ENCODE assay signal across 12 mouse cellular contexts in genomic region chr15:79152709-79153108, GRCm38 (mm10). TPM values are rescaled to one million over a fixed set of nuclear protein-coding genes. Genes with fewer than 3 reads are reported as not detected.
DNase-seq lines count a peak whose midpoint lies in the region; ATAC-seq and TF ChIP-seq lines count a peak whose summit lies in the region.
"Had no signal": no experiment of that assay in that cellular context is flagged by ENCODE, and none has a peak within 500 bp of the region (broad histone marks: within the 10 kb centered on the region; RNA-seq: fewer than 3 reads in every experiment).

No protein-coding gene starts in this region.

- no peak overlapping the region for H3K4me2 ChIP-seq in hindbrain, embryonic 11.5 days (replicated peaks; ENCODE audit: low read depth, low read length)
- no peak overlapping the region for H3K4me2 ChIP-seq in midbrain, embryonic 12.5 days (replicated peaks)
- H3K4me2 ChIP-seq: heart, embryonic 12.5 days had no signal

- peaks cover 54% of the 10 kb centered on the region for H3K4me1 ChIP-seq in embryonic facial prominence, embryonic 10.5 days
- peaks cover 16% of the 10 kb centered on the region for H3K4me1 ChIP-seq in hindbrain, embryonic 11.5 days (replicated peaks; ENCODE audit: control insufficient read depth, insufficient read depth, low read length)
- peaks cover 34% of the 10 kb centered on the region for H3K4me1 ChIP-seq in midbrain, embryonic 12.5 days

- ATAC-seq in hindbrain, embryonic 11.5 days (ENCODE audit: low FRiP score): no peak
- no peak for ATAC-seq in midbrain, embryonic 12.5 days (ENCODE audit: low FRiP score, low read depth)

- H3K4me3 ChIP-seq in embryonic facial prominence, embryonic 10.5 days: no peak overlapping the region
- H3K4me3 ChIP-seq in hindbrain, embryonic 11.5 days (ENCODE audit: low read depth, low read length): no peak overlapping the region
- no peak overlapping the region for H3K4me3 ChIP-seq in midbrain, embryonic 12.5 days
- H3K4me3 ChIP-seq: heart, embryonic 12.5 days; neural tube, embryonic 12.5 days had no signal

- H3K9me3 ChIP-seq in embryonic facial prominence, embryonic 10.5 days: no peaks in the 10 kb centered on the region
- no peaks in the 10 kb centered on the region for H3K9me3 ChIP-seq in hindbrain, embryonic 11.5 days (ENCODE audit: control insufficient read depth, low read length)
- no peaks in the 10 kb centered on the region for H3K9me3 ChIP-seq in midbrain, embryonic 12.5 days
- H3K9me3 ChIP-seq: heart, embryonic 12.5 days; neural tube, embryonic 12.5 days had no signal

- no peak for TF ChIP-seq CTCF in brain, embryonic 14.5 days (IDR thresholded peaks at IDR 0.05; ENCODE audit: borderline replicate concordance, extremely low read depth, insufficient read depth, insufficient read length)

- H3K27ac ChIP-seq in embryonic facial prominence, embryonic 10.5 days (replicated peaks): peak overlapping the region; percentile 78
- peak overlapping the region; percentile 80 for H3K27ac ChIP-seq in hindbrain, embryonic 11.5 days (ENCODE audit: low read depth, low read length)
- peak overlapping the region; percentile 77 for H3K27ac ChIP-seq in midbrain, embryonic 12.5 days (replicated peaks)

- H3K36me3 ChIP-seq in embryonic facial prominence, embryonic 10.5 days (replicated peaks): peaks cover 53% of the 10 kb centered on the region
- H3K36me3 ChIP-seq in hindbrain, embryonic 11.5 days (ENCODE audit: control insufficient read depth, insufficient read depth, low read length): no peaks in the 10 kb centered on the region
- peaks cover 30% of the 10 kb centered on the region for H3K36me3 ChIP-seq in midbrain, embryonic 12.5 days

- no peaks in the 10 kb centered on the region for H3K27me3 ChIP-seq in embryonic facial prominence, embryonic 10.5 days (replicated peaks; ENCODE audit: low read depth, poor library complexity, severe bottlenecking)
- H3K27me3 ChIP-seq in hindbrain, embryonic 11.5 days (ENCODE audit: control insufficient read depth, insufficient read depth, low read length): no peaks in the 10 kb centered on the region
- peaks cover 5% of the 10 kb centered on the region; the same call in 1 of the 2 replicates for H3K27me3 ChIP-seq in midbrain, embryonic 12.5 days
- H3K27me3 ChIP-seq: neural tube, embryonic 12.5 days had no signal

- no peak for TF ChIP-seq POLR2A in brain, embryonic 14.5 days (IDR thresholded peaks at IDR 0.05; ENCODE audit: borderline replicate concordance, extremely low read depth, insufficient read depth, insufficient read length, poor library complexity, severe bottlenecking)

- H3K9ac ChIP-seq in hindbrain, embryonic 11.5 days (ENCODE audit: low read depth, low read length): no peak overlapping the region
- H3K9ac ChIP-seq in midbrain, embryonic 12.5 days (replicated peaks): no peak overlapping the region
- H3K9ac ChIP-seq: heart, embryonic 12.5 days had no signal

- WGBS in embryonic facial prominence, embryonic 10.5 days: 32% methylated on average over 6 of the region's 6 CpGs
- 44% methylated on average over 6 of the region's 6 CpGs for WGBS in hindbrain, embryonic 11.5 days
- 45% methylated on average over 6 of the region's 6 CpGs for WGBS in midbrain, embryonic 12.5 days

- peak; percentile 37 for DNase-seq in brain, embryonic 14.5 days (ENCODE audit: low read depth)
- DNase-seq in embryonic facial prominence, embryonic 10.5 days (ENCODE audit: low spot score): no peak
- DNase-seq in hindbrain, embryonic 11.5 days (ENCODE audit: low spot score): no peak
- no peak for DNase-seq in embryo, embryonic 10 days (ENCODE audit: low spot score)
- no peak for DNase-seq in adrenal gland, adult 18-20 months (ENCODE audit: low spot score in 2 of 2)
- DNase-seq in kidney, adult 8-10 months: no peak
- DNase-seq: embryo, embryonic 11 days; lung, postnatal 4 days had no signal

RNA-seq across cellular contexts. Expression of gene 1700088E04Rik, which starts 11.7 kb away (rescaled TPM):
- 14.4 and 15.9 TPM in 2 replicates for polyA plus RNA-seq in brain, embryonic 14.5 days (2012; rRNA removed)
- polyA plus RNA-seq in embryonic facial prominence, embryonic 10.5 days (2016; fragmentation: Nextera tagmentation; extraction: Ambion mirVana): 8.0 and 8.2 TPM in 2 replicates
- 13.5 and 15.0 TPM in 2 replicates for polyA plus RNA-seq in hindbrain, embryonic 11.5 days (2014; fragmentation: Nextera tagmentation; extraction: Ambion mirVana)
- 9.7 and 11.9 TPM in 2 replicates for polyA plus RNA-seq in midbrain, embryonic 12.5 days (2016; fragmentation: Nextera tagmentation; extraction: Ambion mirVana)
- 1 to 10 TPM; 7.2 to 8.2 TPM for total RNA-seq in adrenal gland, adult 18-20 months (2021)

RNA-seq across cellular contexts. Expression of gene Polr2f, which starts 11.9 kb away (rescaled TPM):
- polyA plus RNA-seq in brain, embryonic 14.5 days (2012; rRNA removed): 143 and 166 TPM in 2 replicates
- 414 and 440 TPM in 2 replicates for polyA plus RNA-seq in embryonic facial prominence, embryonic 10.5 days (2016; fragmentation: Nextera tagmentation; extraction: Ambion mirVana)
- polyA plus RNA-seq in hindbrain, embryonic 11.5 days (2014; fragmentation: Nextera tagmentation; extraction: Ambion mirVana): 336 and 363 TPM in 2 replicates
- polyA plus RNA-seq in midbrain, embryonic 12.5 days (2016; fragmentation: Nextera tagmentation; extraction: Ambion mirVana): 314 and 327 TPM in 2 replicates
- 100 to 1,000 TPM; 137 to 150 TPM for total RNA-seq in adrenal gland, adult 18-20 months (2021)

RNA-seq across cellular contexts. Expression of gene Sox10, which starts 12.3 kb away (rescaled TPM):
- 5.6 and 11.3 TPM in 2 replicates for polyA plus RNA-seq in brain, embryonic 14.5 days (2012; rRNA removed)
- 11.4 and 12.9 TPM in 2 replicates for polyA plus RNA-seq in embryonic facial prominence, embryonic 10.5 days (2016; fragmentation: Nextera tagmentation; extraction: Ambion mirVana)
- polyA plus RNA-seq in hindbrain, embryonic 11.5 days (2014; fragmentation: Nextera tagmentation; extraction: Ambion mirVana): 11.4 and 16.8 TPM in 2 replicates
- polyA plus RNA-seq in midbrain, embryonic 12.5 days (2016; fragmentation: Nextera tagmentation; extraction: Ambion mirVana): 0.48 and 1.2 TPM in 2 replicates
- 1 to 10 TPM in 1 of 2 experiments, under 1 TPM in 1; 0.76 to 2.4 TPM for total RNA-seq in adrenal gland, adult 18-20 months (2021)
- total RNA-seq: liver, adult 2 months had no signal
- polyA plus RNA-seq: liver, adult 2 months had no signal

RNA-seq across cellular contexts. Expression of gene Micall1, which starts 44.0 kb away (rescaled TPM):
- polyA plus RNA-seq in brain, embryonic 14.5 days (2012; rRNA removed): 22.8 and 35.7 TPM in 2 replicates
- 7.3 and 7.4 TPM in 2 replicates for polyA plus RNA-seq in embryonic facial prominence, embryonic 10.5 days (2016; fragmentation: Nextera tagmentation; extraction: Ambion mirVana)
- polyA plus RNA-seq in hindbrain, embryonic 11.5 days (2014; fragmentation: Nextera tagmentation; extraction: Ambion mirVana): 5.3 and 7.2 TPM in 2 replicates
- polyA plus RNA-seq in midbrain, embryonic 12.5 days (2016; fragmentation: Nextera tagmentation; extraction: Ambion mirVana): 11.4 and 11.5 TPM in 2 replicates
- total RNA-seq in adrenal gland, adult 18-20 months (2021): 10 to 100 TPM; 39.0 to 45.5 TPM
